Mouse (Mus musculus): Measurements from ENCODE around the gene H2-Aa.

H2-Aa gene

DNA sequence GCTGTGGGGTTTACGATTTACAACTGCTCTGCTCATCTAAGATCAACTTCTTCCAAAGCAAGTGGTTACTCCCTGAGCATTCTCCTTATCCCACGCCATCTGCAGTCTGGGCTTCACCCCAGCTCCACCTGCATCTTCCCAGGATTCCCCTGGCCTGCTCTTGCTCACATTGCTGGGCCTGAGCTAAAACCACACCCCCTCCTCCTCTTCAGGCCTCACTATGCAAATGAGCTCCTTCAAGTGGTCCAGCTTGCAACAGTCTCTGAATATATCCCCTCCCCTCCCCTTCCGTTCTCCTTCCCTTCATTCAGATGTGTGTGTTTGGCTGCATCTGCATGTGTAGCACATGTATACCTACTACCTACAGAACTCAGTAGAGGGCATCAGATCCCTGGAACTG is 11.7 kb upstream of the H2-Aa start:
- DNase-seq (ENCODE audit: low spot score), result no peak

DNA sequence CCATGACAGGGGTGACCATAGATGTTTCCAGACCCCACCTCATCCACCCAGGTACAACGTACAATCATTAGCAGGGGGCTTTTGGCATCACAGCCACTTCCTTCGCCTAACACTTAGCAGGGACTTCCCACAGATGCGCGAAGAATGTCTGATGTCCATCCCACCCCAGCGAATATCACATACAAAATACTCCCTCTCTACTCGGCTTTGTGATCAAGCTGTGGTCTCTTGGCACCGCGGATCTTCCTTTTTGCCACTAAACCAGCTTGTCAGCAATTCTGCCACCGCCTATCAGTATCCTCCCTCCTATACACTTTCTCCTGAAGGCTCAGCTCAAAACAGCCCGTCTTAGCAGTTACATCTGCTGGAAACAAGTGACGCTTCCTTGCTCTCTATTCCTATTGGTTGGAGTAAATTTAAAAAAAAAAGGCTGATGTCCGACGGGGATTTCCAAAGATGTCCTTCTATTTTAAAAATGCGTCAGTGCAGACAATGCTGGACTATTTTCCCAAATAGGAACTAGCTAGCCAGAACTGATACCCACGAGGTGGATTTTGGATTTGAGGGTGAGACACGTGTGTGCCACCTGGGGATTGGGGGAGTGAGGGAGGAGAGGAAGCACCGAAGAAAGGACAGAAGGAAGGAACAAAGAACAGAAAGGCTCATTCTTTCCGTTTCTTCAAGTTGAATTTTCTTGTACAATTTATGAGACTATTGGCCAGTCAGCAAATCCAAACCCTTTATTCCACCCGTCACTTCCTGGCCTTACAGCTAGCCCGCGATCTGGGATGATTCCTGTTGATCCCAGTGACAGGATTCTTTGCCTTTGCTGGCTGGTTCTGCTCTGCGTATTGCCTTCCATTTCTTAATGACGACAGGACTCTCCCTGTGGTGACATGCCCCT is 8.5 kb upstream of the H2-Aa start:
- DNase-seq (ENCODE audit: low spot score), result no peak

DNA sequence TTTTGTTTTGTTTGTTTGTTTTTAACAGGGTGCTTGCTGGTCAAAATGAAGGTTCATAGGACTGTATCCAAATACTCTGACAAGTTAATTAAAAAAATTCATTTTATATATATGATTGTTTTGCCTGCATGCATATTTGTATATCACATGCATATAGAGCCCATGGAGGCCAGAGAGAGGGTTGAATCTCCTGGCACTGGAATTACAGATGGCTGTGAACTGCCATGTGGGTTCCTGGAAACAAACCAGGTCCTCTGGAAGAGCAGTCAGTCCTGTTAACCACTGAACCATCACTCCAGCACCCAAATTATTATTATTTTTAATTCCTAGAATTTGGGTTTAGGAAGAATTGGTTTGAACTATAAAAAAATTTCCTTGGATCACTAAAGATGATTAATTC is 7.7 kb upstream of the H2-Aa start:
- DNase-seq (ENCODE audit: low spot score), result no peak

DNA sequence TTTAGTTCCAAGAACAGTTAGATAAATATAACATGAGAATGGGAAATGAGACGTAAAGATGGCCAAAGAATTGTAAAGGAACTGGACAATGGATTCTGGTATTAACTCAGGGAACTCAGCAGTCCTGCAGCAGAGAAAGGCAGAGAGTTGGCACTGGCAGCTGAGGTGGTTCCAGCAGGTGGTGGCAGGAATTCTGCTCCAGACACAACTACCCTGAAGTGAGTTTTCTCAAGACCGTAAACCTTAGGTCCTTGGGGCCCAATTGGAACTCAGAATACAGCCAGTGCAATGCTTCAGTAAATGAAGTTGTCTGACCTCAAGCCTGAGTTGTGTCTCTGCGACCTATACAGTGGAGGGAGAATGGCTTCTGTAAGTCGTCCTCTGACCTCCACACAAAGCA is 6.6 kb upstream of the H2-Aa start:
- no peak for DNase-seq (ENCODE audit: low spot score)

DNA sequence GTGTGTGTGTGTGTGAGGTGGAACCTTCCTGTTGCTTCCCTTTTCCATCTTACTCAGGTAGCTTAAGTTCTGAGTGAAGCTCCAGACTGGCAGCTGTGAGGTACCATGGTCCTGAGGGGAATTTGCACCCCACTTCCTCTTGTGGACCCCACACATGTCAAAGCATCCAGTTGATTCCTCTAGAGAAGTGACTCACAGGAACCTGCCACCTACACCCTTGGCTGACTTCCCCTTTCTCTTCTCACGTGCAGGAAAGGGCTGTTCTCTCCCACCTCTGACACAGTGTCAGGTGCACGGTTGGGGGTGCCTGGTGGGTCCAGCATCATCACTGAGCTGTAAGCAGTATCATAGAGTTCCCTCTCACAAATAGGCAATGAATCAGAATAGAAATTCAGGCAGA is 5.9 kb upstream of the H2-Aa start:
- DNase-seq (ENCODE audit: low spot score), result no peak

DNA sequence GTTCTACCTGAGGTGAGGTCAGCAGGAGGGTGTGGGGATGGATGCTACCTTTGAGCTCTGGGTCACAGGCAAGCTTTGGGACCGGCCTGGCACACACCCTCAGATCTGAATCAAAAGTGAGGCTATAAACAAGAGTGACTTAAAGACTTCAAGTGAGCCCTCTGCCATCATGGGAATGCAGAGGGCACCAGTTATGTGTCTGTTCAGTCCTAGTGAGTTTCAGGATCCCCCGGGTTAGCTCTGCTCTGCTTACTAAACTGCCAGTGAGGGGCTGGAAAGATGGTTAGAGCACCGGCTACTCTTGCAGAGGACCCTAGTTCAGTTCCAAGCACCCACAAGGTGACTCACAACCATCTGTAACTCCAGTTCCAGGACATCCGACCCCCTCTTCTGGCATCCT is 4.9 kb upstream of the H2-Aa start:
- DNase-seq (ENCODE audit: low spot score), result no peak

DNA sequence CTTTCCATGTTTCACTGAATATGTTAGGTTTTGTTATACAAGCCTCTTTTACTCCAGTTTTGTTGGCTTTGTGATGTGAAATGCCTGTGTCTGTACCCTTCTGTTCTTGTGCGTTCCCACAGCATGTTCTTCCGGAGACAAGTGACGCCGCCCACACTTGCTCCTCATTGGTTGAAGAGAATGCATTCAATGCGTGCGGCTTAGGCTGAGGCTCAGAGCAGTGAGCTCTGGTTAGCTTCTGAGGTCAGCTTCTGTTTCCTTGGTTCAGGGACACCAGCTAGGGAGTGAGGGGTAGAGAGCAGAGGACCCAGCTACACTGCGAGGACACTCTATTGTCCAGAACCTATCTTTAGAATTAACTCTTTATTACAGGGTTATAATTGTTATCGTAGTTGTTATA is 4.0 kb upstream of the H2-Aa start:
- DNase-seq (ENCODE audit: low spot score), result peak; percentile 55

DNA sequence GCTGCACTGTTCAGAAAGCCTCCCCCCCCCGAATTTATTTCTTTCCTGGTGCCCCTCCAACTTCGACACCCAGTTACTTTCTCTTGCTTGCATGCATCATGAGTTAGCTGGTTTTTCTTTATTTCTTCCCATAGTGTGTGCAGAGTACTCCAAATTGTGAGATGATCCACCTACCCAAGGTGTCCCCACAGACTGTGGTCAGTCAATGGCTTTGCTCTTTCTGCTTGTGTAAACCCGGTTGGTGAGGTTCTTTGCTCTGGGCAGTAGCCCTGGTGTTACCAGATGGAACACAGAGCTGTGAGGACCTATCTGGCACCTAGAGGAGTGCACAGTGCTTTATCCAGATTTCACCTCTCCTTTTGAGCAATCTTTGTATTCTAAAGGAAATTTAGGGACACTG is 508 bp upstream of the H2-Aa start:
- no peak for DNase-seq (ENCODE audit: low spot score)

DNA sequence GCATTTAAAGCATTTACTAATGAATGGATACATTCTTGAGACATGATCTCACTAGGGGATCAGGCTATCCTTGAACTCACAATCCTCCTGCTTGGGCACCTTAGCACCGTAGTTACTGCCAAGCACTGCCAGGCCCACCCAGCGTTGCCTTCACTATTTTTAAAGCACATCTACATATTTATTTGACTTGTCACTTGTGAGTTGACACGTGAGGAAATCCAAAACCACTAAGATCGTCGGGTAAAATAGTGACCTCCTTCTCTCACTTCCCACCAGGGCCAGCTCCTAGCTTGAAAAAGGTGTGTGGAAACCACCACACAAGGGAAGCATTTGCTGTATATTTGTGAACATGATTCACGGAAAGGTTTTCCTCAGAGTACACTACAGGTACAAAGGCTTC is 624 bp downstream of the H2-Aa start:
- no peak for DNase-seq (ENCODE audit: low spot score)

DNA sequence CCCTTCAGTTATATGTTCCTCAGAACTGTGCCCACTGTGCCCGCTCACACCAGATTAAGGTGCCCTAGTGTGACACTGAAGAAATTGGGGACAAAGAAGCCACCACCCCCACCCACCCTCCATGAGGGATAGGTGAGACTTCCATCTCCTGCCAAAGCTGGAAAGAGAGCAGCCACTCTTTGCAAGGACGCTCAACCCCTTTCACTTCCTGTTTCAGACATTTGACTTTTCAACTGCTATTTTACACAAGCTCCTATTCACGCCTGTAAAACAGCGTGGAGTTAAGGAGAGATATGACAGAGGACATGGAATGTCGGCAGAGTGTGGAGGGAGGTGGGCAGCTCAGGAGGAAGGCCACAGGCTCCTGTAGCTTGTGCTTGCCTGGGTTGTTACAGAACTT is 1.1 kb downstream of the H2-Aa start:
- DNase-seq (ENCODE audit: low spot score), result no peak

DNA sequence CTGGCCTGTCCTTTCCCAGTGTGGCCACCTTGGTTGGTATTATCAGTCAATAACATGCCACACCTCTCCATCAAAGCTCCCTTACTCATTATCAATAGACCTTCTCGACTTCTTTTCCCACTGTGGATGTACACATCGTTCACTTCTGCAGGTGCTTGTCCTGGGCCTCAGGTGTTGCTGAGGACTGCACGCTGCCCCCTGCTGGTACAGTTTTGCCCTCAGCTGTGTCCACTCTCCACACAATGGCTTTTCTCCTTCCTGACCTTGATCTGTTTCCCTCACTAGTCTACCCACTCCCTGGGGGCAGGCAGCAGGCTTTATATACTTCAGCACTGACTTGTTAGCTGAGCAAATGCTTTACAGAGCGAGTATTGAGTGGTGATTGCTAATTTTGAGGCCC is 1.8 kb downstream of the H2-Aa start:
- no peak for DNase-seq (ENCODE audit: low spot score)

DNA sequence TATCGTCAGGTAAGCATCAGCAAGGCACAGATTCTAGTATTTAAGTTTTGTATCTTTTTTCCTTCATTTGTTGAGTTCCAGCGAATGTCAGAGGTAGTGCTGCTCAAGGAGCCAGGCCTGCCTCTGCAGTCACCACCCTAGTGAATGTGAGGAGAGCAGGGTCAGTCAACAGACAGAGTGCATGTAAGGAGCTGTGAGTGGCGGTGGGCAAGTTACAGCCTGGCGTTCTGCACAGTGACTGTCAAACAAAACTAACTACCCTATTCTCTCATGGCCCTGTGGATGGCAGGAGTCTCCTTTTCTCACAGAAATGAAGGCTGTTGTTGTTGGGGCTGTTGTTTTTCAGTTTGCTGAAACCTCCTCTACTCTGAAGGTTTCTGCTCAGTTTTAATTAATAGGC is 2.3 kb downstream of the H2-Aa start:
- DNase-seq (ENCODE audit: low spot score), result no peak

DNA sequence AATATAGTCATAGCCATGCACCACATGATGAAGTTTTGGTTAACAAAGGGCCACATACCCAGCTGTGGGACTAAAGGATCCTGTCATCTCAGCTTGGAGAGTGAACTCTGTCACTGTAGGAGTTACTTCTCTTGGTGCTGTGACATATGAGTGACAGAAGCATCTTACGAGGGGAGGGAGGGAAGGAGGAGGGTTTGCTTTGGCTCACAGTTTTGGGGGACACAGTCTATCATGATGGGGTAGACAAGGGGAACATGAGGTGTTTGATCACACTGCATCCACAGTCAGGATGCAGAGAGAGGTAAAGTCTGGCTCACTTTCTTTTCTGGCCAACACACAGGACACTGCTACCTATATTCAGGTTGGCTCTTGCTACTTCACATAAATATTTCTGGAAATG is 5.8 kb downstream of the H2-Aa start:
- no peak for DNase-seq (ENCODE audit: low spot score)

DNA sequence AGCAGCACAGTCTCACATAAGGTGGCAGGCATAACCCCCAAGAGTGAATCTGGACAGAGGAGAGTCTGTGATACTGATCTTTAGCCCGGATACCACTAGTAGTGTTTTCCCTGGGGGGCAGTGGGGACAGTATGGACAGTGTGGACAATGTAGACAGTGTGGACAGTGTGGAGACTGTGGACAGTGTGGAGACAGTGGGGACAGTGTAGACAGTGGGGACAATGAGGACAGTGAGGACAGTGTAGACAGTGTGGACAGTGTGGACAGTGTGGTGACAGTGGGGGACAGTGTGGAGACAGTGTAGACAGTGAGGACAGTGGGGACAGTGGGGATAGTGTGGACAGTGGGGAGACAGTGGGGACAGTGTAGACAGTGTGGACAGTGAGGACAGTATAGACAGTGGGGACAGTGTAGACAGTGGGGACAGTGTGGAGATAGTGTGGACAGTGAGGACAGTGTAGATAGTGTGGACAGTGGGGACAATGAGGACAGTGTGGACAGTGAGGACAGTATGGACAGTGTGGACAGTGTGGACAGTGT is 7.1 kb downstream of the H2-Aa start:
- no peak for DNase-seq (ENCODE audit: low spot score)

DNA sequence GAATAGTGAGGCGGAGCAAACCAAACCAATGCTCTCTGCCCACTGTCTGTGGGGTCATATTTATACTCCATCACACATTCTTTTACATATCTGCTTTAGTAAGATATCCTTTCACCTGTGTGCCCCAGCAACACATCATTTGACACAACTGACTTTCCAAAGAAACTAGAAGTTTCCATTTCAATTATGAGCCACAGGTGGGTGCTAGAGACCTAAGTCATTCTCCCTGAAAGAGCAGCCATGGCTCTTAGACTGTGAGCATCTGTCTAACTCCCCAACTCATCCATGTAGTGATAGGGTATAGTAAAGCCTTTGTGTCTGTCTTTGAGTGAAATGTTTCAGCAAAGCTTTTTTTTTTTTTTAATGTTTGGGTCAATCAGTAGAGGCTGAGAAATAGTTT is 15.5 kb downstream of the H2-Aa start:
- DNase-seq (ENCODE audit: low spot score), result no peak

DNA sequence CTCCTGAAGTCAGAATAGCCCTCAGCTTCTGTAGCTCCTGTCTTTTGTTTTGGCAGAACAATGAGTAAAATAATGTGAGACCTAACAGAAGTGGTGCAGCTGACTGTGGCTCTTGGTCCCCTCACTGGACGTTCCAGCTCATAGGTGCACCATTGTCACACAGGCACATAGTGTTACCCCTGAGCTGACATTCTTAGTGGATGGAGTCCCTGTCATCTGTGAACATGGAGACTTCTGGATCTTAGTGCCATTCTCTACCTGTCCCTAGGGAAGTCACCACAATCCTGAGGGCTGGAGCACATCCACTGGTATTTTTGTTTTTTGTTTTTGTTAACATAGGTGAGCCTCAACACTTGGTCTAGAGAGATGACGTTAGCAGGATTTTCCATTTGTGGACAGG is 16.7 kb downstream of the H2-Aa start:
- DNase-seq (ENCODE audit: low spot score), result no peak

DNA sequence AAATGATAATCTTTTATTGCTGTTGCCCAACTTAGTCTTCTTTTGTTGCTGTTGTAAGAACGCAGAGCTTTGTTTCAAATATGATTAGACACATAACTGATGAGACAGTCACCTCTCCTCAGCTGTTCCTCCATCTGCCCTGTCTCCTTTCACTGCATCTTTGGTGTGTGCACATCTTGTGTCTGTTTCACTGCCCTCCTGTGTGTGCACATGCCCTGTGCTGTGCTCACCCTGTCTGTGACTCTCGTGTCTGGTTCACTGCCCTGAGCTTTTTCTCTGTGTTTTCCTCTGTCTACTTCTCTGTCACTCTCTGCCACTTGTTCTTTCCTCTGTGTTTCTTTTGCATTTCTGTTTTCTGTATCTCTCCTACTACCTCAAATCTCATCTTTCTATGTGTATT is 17.4 kb downstream of the H2-Aa start:
- no peak for DNase-seq (ENCODE audit: low spot score)

DNA sequence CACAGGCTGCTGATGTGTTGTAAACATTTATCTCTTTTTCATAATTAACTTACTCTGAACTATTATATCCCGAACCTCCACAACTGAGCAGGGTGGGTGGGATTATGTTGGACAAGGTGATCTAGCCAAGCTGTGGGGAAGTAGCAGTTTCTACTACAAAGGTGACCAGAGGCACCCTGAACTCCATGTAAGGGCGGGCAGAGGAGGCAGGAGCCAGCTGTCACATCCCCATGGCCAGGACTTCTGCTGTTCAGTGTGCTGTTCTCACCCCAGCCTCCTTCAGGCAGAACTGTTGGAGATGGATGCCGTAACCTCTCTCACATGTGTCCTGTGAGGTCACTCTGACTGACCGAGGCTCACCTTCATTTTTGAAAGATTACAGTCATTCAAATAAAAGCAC is 17.8 kb downstream of the H2-Aa start:
- no peak for DNase-seq (ENCODE audit: low spot score)

DNA sequence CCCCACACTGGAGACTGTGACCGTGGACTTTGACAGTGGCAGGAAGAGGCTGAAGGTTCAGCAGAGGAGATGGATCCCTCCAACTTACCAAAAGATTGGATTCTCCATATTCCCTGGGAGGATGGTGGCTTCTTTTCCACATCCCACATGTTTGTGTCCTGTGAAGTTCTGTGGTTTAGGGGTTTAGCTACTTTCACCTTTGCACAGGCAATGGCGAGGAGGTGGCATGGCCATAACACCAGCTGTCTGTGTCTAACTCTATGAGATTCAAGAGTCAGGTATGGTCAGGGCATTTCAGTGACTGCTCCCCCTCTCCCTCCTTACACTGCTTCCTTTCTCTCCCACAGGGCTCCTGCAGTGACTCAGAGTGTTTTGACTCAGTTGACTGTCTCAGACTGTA is 18.9 kb downstream of the H2-Aa start:
- no peak for DNase-seq (ENCODE audit: low spot score)

DNA sequence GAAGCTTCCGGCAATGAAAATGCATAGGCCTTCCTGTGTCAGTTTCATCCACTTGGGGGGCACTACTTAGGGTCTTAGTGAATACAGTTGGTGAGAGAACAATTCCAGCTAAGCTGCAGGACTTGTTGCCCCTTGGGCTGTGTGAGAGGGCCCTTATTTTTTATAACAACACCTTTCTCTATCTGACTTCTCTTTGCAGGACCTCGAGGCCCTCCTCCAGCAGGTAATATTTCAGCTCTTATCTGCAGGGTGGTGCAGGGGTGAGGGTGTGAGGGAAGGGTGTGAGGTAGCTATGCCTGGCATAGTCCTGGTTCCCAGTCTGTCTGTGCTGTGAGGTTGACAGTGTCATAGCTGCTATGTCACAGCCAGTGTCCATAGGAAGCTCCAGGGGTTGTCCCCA is 19.4 kb downstream of the H2-Aa start:
- no peak for DNase-seq (ENCODE audit: low spot score)

DNA sequence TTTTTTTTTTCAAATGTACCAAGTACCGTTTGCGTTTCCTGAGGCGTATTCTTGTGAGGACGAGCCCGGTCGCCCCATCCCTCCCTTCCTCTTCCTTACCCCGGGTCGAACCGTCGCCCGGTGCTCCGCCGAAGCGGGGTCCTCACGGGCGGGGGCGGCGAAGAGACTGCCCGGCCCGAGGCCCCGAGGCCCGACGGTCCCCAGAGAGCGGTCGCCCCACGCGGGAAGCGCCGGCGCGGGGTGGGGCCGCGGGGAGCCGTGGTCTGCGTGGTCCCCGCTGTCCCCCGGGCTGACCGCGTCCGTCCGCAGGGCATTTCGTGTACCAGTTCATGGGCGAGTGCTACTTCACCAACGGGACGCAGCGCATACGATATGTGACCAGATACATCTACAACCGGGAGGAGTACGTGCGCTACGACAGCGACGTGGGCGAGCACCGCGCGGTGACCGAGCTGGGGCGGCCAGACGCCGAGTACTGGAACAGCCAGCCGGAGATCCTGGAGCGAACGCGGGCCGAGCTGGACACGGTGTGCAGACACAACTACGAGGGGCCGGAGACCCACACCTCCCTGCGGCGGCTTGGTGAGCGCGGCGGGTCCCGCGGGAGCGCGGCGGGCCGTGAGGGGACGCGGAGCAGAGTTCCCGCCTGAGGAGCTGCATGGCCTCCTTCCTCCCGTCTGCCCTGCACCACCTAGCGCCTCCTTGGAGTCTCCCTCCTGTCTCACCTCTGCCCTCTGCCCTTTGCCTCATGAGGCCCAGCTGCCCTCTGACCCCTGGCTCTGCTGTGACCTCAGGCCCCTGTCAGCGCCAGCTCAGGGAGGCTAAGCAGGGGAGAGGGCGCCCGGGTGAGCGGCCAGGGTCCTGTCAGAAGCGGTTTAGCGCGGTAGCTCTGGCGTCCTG is 22.9 kb downstream of the H2-Aa start:
- DNase-seq (ENCODE audit: low spot score), result no peak

DNA sequence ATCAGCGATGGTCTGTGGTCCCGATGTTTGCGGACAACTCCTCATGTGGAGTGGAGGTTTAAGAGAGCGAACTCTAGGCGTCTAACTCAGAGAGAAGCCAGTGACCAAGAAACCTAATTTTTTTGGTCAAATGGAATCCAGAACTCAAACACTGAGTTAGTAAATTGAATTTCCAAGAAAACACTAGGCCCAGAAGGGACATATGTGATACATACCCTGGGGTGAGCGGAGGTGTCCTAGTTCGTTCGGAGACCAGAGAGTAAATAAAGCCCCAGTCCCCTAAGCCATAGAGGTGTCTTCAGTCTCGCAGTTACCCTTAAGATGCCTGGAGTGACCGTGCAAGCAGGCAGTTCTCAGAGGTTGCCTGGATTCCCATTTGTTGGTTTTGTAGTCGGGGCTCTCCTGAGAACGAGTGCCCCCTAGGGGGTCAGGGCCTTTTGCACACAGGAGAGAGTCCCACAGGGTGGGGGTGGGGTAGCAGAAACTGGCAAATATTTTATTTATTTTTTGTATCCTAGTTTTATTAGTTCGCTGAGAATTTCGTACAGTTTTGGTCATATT is 23.7 kb downstream of the H2-Aa start:
- DNase-seq (ENCODE audit: low spot score), result no peak

DNA sequence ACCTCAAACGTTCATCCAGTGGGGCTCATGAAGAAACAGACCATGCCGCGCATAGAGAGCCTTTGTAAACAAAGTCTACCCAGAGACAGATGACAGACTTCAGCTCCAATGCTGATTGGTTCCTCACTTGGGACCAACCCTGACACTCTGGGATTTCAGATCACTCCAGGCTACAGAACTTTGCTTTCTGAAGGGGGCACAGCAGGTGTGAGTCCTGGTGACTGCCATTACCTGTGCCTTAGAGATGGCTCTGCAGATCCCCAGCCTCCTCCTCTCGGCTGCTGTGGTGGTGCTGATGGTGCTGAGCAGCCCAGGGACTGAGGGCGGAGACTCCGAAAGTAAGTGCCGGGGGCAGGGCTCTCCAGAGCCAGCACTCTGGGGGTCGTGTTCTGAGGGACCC is 24.6 kb downstream of the H2-Aa start:
- DNase-seq (ENCODE audit: low spot score), result peak; percentile 41

Measured in ovary, postnatal 10 days (tissue).